Mouse (Mus musculus): ENCODE measurements around the gene Tbx6.
"Not testable (repeated sequence)": the region's sequence is repeated elsewhere in the genome, so short reads cannot be mapped to it uniquely, and the experiment has no call there.

Tbx6 gene

DNA sequence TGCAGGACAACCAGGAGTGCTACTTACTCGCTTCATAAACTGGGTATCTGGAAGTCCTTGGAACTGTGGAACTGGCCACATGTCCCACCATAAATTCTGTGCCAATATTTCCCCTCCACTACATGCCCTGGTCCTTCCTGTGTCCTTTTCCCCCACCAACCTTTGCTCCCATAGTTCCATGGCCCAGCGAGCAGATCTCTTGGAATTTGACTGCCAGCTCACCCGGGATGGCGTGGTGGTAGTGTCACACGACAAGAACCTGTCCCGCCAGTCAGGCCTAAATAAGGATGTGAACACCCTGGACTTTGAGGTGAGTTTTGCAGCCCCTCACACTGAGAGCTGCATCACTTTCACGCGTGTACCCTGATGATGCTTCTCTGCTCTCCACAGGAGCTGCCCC, 14.3 kb upstream of the Tbx6 start:
- DNase-seq (ENCODE audit: low spot score in 2 of 2), result no peak

DNA sequence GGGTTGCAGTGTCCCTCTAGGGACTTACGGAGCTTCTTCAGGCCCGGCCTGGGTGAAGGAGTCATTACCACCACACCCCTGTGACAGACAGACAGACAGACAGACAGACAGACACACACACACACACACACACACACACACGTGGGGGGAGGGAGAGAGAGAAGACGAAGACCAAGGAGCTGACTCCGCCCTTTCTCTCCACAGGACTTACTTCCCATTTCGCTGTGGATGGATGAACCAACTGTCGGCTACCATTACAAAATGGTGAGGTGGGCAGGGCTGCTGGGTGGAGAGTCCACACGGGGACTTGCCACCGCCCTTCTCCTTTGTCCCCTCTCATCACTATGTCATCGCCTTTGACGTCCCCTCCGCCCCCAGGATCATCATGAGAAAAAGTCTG, 10.5 kb upstream of the Tbx6 start:
- no peak for DNase-seq (ENCODE audit: low spot score in 2 of 2)

DNA sequence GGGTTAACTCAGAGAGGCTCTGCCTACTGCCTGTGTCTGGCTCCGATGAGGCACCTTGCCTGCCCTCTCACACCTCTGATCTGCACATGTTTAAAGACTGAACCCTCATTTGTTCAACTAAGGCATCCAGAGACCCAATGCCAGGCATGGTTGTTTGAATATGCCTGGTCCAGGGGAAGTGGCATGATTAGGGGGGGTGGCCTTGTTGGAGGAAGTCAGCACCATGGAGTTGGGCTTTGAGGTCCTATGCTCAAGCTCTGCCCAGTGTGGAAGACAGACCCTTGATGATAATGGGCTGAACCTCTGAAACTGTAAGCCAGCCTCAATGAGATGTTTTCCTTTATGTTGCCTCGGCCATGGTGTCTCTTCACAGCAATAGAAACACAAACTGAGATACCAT, 7.9 kb upstream of the Tbx6 start:
- DNase-seq (ENCODE audit: low spot score in 2 of 2), result no peak

DNA sequence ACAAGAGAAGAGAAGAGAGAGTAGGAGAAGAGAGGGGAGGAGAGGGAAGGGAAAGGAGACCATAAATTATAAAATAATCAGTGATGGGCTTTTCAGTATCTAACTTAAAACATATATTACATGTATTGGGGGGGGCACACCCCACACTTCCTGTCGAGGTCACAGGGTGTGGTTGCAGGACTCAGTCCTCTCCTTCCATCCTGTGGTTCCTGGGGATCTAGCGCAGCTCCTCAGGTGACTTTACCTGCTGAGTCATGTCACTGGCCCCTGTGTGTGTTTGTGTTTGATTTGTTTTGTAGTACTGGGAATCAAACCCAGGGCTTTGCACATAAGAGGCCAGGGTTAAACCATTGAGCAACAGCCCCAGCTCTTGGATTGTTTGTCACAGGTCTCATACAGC, 6.8 kb upstream of the Tbx6 start:
- DNase-seq (ENCODE audit: low spot score in 2 of 2), result no peak

DNA sequence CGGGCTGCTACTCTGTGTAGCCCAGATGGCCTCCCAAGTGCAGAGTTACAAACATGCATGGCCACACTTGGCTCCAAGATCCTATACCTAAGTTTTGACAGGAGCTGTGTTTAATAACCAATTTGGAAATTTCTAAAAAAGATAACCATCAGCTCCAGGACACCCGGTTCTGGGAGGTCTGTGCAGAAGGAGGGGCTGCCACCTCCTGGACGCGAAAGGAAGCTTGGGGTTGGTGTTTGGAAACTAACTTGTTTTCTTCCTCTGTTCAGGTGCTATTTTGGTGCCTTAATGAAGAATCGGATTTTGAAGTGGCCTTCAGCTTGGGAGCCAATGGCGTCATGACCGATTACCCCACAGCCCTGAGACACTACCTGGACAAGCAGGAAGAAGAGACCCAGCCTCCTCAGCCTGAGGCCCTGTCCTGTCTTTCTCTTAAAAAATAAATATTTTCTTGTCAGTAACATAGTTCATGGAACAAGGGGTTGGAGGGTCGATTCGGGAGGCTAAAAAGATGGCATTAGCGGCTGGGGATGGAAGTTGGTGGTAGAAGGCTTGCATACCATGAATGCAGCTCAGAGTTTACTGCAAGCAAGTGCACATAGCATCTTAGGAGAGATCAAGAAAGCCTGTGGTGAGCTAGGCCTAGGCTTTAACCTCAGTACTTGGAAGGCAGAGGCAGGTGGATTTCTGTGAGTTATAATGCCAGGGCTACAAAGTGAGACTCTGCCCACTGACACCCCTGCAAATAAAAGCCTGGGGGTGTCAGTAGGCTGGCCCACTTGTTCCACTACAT, 5.9 kb upstream of the Tbx6 start:
- no peak for DNase-seq (ENCODE audit: low spot score in 2 of 2)

DNA sequence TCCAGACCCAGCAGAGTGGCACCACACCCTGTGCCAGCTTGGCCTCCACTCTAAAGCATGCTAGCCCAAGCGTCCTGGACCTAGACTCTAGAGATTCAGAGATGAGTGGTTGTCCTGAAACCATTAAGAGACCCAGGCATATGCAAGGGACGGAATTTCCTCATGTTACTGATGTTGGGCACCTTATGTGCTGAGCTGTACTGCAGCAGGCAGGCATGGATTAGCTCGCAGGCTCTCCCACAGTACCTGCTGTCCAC, 5.4 kb upstream of the Tbx6 start:
- DNase-seq (ENCODE audit: low spot score in 2 of 2), result no peak

DNA sequence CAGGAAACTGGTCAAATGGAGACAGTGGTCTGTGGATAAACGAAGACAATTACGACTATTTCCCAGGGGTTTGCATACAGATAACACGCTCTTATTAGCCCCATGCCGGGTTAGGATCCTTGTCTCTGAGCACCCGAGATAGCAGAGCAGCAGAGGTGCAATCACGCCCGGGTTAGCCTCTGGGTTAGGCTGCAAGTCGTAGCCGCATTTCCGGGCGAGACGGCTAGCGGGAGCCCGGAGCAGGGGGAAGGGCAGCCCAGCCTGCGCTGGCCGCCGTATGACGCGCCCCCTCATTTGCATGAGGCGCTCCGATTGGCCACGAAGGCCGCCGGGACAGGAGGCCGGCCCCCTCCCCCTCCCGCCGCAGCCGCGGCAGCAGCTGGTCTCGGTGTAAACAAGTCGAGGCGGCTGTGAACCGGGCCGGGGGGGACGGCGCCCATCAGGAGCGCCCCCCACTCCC, 4.7 kb upstream of the Tbx6 start, which contains the start of gene Ypel3:
Gene Ypel3, plus strand, starts transcription at position 358 of the 460 bp plus-strand sequence.
- peak; percentile 77 to 95 for DNase-seq (ENCODE audit: low spot score in 2 of 2)

DNA sequence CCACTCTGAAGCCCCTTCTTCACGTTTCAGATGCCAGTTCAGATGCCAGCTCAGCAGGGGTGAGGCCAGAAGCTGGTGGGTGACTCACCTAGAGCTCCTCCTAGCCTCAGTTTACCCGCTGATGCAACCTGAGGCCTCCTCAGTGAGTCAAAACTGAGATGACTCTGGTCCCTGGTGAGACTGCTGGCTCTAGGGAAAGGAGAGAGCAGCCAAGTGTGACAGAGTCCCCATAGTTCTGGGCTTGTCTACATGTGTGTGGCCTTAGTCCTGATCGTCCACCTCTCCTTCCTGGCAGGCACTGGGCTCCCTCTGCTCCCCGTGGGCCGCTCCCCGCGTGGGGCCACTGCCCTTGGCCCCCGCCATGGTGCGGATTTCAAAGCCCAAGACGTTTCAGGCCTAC, 3.8 kb upstream of the Tbx6 start:
- DNase-seq (ENCODE audit: low spot score in 2 of 2), result no peak

DNA sequence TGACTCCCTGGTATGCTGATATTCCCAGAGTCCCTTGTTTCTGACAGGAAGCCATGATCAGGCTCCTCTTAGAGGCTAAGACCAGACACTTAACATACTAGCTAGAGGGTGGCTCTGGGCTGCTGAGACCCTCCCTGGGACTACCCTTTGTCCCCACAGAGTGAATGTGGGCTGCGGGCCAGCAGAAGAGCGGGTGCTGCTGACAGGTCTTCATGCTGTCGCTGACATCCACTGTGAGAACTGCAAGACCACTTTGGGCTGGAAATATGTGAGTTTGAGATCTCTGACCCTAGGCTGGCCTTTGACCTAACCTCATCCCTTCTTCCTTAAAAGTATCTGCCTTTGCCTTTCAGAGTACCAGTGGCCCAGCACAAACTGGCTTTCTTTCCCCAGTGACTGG, 3.1 kb upstream of the Tbx6 start:
- no peak for DNase-seq (ENCODE audit: low spot score in 2 of 2)

DNA sequence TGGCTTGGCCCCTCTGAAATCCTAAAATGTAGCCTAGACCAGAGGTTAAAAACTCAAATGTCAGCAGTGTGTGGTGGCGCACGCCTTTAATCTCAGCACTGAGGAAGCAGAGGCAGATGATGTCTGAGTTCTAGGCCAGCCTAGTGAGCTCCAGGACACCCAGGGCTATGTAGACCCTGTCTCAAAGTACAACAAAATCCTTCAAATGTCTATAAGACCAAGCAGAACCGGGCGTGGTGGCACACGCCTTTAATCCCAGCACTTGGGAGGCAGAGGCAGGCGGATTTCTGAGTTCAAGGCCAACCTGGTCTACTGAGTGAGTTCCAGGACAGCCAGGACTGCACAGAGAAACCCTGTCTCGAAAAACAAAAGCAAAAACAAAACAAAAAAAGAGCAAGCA, 2.2 kb upstream of the Tbx6 start:
- not testable (repeated sequence) for DNase-seq (ENCODE audit: low spot score in 2 of 2)

DNA sequence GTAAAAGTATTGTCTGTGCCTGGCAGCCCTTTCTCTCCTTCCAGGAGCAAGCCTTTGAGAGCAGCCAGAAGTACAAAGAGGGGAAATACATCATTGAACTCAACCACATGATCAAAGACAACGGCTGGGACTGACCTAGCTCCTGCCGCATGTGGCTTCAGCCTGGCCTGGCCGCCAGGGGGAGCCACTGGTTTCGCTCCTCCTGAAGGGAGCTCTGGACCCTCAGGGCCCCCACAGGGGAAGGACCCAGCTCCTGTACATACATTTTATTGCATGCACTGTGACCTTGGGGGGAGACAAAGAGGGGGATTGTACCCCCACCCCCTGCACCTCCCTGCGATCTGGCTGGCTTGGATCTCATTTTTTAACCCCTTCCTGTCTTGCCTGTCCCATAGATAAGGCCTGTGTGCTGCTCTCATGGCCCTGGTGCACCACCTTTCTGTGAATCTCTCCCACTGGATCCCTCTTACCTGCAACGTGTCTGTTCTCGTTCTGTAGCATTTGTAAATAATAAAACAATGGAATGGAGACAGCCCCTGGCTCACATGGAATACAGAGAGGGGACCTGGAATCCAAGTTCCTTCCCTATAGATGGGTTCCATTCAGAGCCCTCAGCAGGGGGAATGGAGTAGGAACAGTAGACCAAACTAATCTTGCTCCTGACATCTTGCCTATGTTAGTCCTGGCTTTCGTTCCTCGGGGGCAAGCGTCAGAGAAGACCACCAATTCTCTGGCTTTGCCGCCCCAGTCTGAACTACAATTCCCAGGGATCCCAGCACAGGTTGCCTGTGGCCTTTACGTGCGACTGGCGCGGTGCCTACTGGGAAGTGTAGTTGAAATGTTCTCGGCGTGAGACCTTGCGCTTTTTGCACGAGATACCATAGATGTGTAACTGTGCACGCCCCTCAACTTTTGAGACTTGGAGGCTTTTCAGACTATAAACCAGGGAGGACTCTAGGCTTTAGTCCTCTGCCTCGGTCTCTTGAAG, 1.0 kb upstream of the Tbx6 start:
- peak; percentile 67 to 73 for DNase-seq (ENCODE audit: low spot score in 2 of 2)

DNA sequence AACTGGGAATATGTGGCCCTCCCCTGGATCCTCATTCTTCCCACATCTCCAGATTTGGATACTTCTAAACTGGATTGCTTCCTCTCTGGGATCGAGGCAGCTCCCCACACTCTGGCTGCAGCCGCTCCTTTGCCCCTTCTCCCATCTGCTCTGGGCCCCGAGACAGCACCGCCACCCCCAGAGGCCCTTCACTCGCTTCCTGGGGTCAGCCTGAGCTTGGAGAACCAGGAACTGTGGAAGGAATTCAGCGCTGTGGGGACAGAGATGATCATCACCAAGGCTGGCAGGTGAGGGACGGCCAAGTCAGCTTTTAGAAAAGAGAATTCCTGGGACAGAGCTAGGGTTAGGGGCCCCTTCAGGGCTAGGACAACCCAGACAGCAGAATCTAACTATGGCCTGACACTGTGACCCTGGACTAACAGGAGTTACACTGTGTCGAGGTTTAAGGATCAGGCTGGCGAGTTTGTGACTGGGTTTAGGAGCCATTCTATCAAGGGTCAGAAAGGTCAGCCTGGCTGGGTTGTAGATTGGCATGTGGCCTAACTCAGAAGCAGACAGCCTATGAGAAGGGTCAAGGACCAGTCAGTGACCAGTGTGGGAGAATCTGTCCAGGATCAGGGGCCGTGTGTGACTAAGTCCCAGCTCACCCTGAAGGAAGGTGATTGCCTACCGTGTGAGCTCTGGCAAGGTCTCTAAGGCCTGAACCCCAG, 533 bp downstream of the Tbx6 start:
- no peak for DNase-seq (ENCODE audit: low spot score in 2 of 2)

DNA sequence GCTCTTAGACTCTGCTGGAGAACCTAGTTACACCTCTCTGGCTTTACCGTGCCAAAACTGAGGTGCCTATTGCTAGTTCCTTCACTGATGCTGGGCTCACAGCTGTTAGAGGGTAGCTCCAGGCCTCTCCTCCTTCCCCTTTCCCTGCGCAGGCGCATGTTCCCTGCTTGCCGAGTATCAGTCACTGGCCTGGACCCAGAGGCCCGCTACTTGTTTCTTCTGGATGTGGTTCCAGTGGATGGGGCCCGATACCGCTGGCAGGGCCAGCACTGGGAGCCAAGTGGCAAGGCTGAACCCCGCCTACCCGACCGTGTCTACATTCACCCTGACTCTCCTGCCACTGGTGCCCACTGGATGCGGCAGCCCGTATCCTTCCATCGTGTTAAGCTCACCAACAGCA, 1.4 kb downstream of the Tbx6 start:
- no peak for DNase-seq (ENCODE audit: low spot score in 2 of 2)

DNA sequence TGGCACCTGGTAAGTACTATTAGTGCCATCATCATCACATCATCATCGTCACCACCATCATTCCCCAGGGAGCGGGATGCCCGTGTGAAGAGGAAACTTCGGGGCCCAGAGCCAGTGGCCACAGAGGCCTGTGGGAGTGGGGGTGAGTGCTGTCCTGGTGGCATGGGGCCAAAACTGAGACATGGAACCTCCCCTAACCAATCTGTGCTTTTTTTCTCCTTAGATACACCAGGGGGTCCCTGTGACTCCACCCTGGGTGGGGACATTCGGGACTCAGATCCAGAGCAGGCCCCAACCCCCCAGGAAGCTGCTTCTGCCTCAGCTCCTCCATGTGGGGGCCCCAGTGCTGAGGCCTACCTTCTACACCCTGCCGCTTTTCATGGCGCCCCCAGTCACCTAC, 3.2 kb downstream of the Tbx6 start:
- DNase-seq (ENCODE audit: low spot score in 2 of 2), result no peak

DNA sequence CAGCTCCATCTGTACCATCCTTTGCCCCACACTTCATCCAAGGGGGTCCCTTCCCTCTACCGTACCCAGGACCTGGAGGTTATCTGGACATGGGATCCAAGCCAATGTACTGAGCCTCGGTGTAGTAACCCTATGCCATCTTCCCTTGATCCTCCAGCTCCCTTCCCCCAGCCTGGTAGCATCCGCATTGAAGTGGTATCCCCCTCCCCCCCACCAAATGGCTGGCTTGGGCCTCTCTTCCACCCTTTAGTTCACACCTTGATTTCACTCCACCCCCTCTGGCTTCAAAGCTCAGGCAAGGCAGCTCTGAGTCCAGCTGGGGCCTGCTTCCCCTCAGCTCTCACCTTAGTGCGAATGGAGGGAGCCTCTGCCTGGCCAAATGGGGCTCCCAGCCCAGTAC, 3.8 kb downstream of the Tbx6 start:
- no peak for DNase-seq (ENCODE audit: low spot score in 2 of 2)

DNA sequence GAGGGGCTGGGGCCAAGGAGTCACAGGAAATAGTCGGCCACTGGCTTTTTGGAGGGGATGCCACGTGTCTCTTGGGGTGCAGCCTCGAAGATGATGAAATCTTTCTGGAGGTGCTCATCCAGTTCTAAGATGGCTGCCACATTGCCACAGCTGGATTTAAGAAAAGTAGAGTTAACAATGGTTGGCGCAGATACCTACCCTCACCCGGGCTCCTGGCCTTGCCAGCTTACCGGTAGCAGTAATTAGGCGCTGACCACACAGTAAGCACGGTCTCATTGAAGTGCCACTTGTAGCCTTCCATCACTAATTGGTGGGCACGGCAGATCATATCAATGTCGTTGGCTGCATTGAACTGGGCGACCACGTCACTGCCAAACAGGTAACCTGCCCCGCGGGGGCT, 4.9 kb downstream of the Tbx6 start:
- no peak for DNase-seq (ENCODE audit: low spot score in 2 of 2)

DNA sequence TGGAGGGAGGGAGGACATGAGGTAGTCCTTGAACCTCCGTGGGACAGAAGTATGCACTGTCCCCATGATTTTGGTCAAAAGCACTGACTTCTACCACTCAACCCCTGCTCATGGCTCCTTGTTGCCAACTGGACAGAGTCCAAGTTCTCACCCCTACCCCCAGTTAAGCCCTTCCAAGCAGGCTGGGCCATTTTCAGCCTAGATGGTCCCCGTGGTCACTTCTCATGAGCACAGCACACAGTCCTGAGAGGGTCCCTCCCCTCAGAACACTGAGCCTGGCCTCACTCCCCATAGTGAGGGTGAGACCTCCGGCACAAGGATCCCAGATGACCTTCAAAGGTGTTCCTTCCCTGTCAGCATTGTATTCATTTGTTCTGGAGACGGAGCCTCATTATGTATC, 7.9 kb downstream of the Tbx6 start:
- no peak for DNase-seq (ENCODE audit: low spot score in 2 of 2)

DNA sequence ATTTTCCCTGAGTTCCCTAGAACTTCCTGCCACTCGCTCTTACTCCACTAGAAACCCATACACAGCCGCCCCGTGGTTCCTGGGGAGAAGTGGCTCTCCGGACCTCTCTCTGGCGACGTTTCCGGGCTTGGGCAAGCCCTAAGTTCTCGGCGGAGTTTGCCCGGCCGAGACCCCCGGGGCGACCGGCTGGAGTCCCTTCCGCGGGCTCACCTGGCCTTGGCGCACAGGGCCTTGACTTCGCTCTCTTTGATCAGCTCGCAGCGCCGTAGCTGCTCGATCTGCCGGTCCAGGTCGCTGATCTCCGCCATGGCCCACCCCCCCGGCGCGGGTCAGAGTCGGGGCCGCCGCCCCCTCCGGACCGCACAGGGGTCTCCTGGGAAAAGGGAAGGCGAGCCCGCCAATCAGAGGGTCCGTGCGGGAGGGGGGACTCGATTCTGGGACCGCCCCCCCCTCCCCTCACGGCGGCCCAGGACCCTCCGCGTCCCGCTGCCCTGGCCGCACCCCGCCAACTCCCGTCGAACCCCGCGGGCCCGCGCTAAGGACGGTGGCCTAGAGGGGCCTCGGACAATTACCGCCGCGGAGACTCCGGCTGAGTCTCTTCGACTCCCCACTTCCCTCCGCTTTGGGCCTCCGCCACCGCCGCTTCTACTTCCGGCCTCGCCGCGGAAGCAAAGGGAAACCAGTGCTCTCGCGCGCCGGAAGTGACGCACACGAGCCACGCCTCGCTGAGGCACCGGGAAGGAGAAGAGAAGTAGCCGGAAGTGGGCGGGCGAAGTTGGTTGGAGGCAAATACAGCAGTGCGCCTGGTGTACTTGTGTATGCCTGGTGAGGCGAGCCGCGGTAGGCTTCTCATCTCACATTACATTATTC, 10.8 kb downstream of the Tbx6 start, which contains the start of gene Ppp4c:
Gene Ppp4c, minus strand, starts transcription at position 646 of the 870 bp plus-strand sequence.
- DNase-seq (ENCODE audit: low spot score in 2 of 2), result peak; percentile 83 to 93

DNA sequence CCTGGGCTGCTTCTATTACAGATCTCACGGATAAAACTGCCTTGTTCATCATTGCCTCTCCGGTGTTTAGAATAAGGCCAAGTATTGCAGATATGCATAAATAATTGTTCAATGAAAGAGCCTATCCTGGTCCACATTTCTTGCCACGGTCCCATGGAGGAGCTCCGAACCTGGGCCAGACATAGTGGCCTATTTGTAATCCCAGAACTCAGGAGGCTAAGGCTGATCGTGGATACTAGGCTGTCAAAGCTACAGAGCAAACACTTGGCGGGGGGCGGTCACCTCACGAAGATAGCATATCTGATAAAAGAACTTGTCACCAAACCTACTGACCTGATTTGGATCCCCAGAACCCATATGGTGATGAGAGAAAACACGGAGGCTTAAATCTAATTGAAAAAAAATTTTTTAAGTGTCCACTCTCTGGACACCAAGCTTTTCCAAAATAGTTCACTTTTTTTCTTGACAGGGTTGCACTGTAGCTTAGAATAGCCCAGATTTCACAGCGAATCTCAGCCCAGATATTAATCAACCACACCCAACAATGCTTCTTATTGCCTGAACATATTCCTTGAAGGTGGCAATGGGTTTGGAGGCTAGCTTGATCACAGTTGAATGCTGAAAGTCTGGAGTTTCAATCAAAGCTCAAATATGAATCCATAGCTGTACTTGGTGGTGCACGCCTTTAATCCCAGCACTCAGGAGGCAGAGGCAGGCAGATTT, 11.6 kb downstream of the Tbx6 start:
- DNase-seq (ENCODE audit: low spot score in 2 of 2), result no peak

DNA sequence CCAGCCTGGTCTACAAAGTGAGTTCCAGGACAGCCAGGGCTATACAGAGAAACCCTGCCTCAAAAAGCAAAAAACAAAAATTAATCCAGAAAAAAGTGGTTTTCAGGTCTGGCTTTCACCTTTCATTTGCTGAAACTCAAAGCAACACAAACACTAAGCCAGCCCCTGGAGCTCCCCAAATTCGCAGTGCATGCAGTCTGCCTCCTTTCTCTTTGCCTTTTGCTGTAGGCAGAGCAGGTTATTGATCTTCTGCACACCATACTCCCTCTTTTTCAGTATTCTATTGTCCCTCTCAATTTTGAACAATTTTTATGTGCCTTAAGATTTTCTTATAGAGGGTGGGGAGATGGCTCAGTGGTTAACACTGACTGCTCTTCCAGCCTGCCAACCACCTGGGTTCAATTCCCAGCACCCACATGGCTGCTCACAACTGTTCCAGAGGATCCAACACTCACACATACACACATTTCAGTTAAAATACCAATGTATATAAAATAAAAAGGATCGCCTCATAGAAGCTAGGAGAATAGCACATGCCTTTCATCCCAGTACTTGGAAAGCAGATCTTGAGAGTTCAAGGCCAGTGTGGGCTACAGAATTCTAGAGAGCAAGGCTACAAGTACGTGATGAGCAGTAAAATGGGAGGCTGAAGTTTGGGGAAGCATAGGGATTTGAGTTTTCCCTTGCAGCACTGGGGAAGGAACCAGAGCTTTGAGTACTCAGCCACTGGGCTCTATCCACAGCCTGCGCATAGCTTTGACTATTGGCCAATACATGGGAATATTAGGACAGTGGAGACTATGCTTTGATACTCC, 12.4 kb downstream of the Tbx6 start:
- DNase-seq (ENCODE audit: low spot score in 2 of 2), result no peak
